Mouse (Mus musculus): ENCODE measurements around the gene Slc25a5.

The Slc25a5 gene

DNA sequence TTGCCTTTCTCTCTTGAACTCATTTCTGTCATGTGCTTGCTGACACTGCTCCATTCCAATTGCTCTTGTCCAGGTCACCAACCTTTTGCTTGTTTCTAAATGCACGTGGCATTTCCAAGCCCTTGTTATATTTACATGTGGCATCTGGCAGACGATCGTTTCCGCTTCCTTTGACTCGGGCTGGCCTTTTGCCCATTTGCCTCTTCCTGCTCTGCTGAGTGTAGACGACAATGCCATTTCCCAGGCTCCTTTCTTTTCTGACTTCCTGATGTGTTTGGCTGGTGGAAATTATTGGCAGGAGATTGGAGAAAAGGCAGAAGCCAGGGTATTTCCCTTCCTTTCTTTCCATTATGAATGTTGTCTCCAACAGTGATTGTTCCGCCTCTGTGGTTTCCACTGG, 43.9 kb downstream of the Slc25a5 start:
- no peak for ATAC-seq (ENCODE audit: low TSS enrichment)

DNA sequence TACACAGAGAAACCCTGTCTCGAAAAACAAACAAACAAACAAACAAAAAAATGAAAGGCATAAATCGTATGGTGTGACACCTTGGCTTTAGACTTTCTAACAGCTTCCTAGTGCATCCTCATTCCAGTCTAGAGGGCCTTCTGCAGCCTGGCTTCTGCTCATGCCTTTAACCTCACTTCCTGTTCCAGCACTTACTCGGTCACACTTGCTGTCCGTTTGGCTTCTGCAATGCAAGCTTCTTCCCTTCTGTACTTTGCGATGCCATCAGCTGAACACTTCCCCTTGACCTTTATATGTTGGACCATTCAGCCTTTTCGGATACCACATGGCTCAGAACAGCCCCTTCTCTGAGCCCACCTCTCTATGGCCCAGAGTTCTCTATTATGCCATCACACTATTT, 46.2 kb downstream of the Slc25a5 start:
- ATAC-seq (ENCODE audit: low TSS enrichment) = no peak

DNA sequence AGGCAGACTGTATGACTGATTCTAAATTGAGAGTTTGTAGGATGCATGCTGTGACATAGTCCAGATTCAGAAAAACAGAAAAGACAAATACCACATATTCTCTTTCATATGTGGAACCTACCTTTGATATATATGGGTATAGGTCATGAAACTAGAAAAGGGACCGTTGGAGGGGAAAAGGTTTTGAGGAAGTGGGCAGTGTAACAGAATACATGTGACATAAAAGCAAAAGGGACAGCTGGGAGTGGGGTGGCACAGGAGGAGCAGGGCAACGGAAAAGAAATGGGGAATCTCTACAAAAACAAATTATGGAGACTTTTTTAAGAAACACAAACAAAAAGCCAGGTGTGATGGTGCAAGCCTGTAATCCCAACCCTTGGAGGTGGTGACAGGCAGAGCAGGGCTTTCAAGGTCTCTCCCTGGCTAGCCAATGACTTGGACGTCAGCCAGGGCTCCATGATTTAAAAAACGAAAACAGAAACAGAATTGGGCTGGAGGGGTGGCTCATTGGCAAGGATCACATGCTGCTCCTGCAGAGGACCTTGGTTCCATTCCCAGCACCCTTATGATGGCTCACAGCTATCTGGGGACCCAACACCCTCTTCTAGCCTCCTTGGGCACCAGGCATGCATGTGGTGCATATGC, 48.0 kb downstream of the Slc25a5 start:
- no peak for ATAC-seq (ENCODE audit: low TSS enrichment)

DNA sequence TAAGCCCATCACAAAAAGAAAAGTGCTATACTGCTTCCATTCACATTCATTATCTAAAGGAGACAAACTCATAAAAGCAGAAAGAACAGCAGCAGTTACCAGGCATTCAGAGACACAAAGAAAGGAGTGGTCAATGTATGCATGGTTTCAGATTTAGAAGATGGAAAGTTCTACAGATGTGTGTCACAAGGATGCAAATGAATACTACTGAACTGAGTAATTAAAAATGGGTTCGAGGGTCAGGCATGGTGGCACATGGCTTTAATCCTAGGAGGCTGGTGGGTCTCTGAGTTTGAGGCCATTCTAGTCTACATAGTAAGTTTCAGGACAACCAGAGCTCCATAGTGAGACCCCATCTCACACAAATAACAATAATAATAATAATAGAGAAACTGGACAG, 51.7 kb downstream of the Slc25a5 start:
- ATAC-seq (ENCODE audit: low TSS enrichment) = no peak
